Mouse (Mus musculus) kidney, adult 2 months (tissue): ENCODE measurements around the gene Cbfa2t3.

Source experiments
- CTCF ChIP-seq: fragments of 200-500 bp; conservative IDR thresholded peaks from 2 replicates; pipeline ENCODE4 v1.5.1; 2011; ENCODE audit warnings: low read depth, mild to moderate bottlenecking, control low read depth, low read length, moderate library complexity, mixed read lengths; ENCODE audit not compliant: insufficient read depth, insufficient read length
- POLR2A ChIP-seq: fragments of 200-500 bp; IDR thresholded peaks from one replicate; pipeline ENCODE4 v1.6.1; 2011; ENCODE audit warnings: low read depth, low read length, control low read depth

DNA sequence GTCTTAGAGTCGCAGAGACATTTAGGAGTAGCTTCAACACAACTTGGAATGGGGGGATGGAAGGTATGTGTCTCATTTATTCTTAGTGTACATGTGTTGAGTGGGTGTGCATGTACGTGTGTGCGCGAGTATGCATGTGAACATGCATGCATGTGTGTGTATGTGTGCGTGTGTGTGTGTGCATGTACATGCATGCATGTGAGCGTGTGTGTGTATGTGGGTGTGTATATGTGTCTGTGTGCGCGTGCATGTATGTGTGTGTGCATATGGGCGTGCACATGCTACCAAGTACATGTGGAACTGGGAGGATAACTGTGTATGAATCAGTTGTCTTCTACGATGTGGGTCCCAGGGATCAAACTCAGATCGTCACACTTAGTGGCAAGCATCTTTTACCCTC, 37.7 kb upstream of the Cbfa2t3 start:
- TF ChIP-seq CTCF (no peak), POLR2A (no peak)
